Mouse (Mus musculus) liver, embryonic 12.5 days (tissue): ENCODE measurements around the gene Nkrf. TPM values are rescaled to one million over a fixed set of nuclear protein-coding genes. Genes with fewer than 3 reads are reported as not detected.

Source experiments
- ATAC-seq: fragments of 200-750 bp; cut with Nextera tagmentation; 2 replicates; pipeline ENCODE4 v1.8.0; 2017; ENCODE audit warnings: moderate number of reproducible peaks, mild to moderate bottlenecking, moderate library complexity
- H3K27ac ChIP-seq: fragments of 300-500 bp; sonication (generic); 2 replicates; pipeline ENCODE4 v1.5.1; 2016; ENCODE audit warnings: mild to moderate bottlenecking
- H3K27me3 ChIP-seq: fragments of 300-500 bp; sonication (generic); replicated peaks from 2 replicates; pipeline ENCODE4 v1.6.1; 2016; ENCODE audit warnings: mild to moderate bottlenecking, moderate library complexity
- H3K36me3 ChIP-seq: fragments of 300-500 bp; sonication (generic); 2 replicates; pipeline ENCODE4 v1.6.1; 2016; ENCODE audit warnings: mild to moderate bottlenecking, moderate library complexity
- H3K4me1 ChIP-seq: fragments of 300-500 bp; sonication (generic); 2 replicates; pipeline ENCODE4 v1.6.1; 2016
- H3K4me2 ChIP-seq: fragments of 300-500 bp; sonication (generic); 2 replicates; pipeline ENCODE4 v1.6.1; 2016; ENCODE audit warnings: mild to moderate bottlenecking, moderate library complexity
- H3K4me3 ChIP-seq: fragments of 300-500 bp; sonication (generic); 2 replicates; pipeline ENCODE4 v1.5.1; 2016; ENCODE audit warnings: mild to moderate bottlenecking, moderate library complexity
- H3K9ac ChIP-seq: fragments of 300-500 bp; sonication (generic); 2 replicates; pipeline ENCODE4 v1.6.1; 2016; ENCODE audit warnings: mild to moderate bottlenecking, moderate library complexity
- H3K9me3 ChIP-seq: fragments of 300-500 bp; sonication (generic); replicated peaks from 2 replicates; pipeline ENCODE4 v1.6.1; 2016; ENCODE audit warnings: mild to moderate bottlenecking, moderate library complexity
- WGBS: fragments of 180-500 bp; shearing (Covaris S2); methylation state at CpG from one replicate; pipeline ENCODE4 v1.1.7; 2016; ENCODE audit not compliant: insufficient replicate concordance; 5-methylcytosine and 5-hydroxymethylcytosine counted together
- polyA plus RNA-seq: library from polyadenylated mRNA; unstranded; fragments of >200 nt; fragmentation: Nextera tagmentation; extraction: Ambion mirVana; gene quantifications from 2 replicates; pipeline ENCODE4 v1.2.1, GENCODE M21; 2016

Gene Nkrf
- polyA plus RNA-seq, result 1.2 TPM in 2 replicates

DNA sequence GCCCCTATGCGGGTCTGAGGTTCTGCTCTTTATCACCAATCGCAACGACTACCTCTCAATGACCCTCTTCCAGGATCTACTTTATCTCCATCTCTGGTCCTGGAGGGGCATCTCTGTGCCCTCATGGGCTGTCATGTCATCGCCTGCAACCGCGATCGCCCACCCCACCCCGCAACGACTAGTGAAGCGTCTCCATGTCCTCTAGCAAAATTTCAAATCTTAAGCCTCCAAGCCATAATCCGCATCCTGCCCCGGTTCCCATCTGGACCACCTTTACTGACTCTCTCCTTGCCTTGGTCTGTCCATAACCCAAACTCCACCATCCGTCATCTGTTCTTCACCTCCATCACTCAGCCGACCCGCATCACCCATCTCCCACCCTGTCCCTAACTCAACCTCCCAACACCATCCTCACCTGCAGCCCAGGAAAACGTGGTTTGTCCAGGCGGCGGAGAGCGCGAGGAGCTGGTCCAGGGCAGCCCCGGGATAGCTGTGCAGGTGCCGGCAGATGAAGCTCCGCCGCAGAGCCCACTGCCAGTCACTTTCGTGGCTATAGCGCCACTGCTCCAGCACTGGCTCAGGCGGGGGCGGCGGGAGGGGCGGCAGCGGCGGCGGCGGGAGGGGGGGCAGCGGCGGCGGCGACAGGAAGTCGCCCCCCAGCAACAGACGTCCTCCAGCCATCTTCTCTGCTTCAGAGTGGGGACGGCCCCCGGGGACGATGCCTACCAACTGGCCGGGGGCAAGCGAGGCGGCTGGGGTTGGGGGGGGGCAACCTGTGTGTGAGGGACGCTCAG, at the start of gene Nkrf:
Gene Nkrf (minus strand): TSS at position 579 of the 794 bp plus-strand sequence.
- H3K4me1 ChIP-seq, result peaks cover 15% of the 10 kb centered on the region; the same call in 1 of the 2 replicates
- H3K27ac ChIP-seq, result peak within 1 kb of the TSS; percentile 70
- H3K9me3 ChIP-seq, result no peaks in the 10 kb centered on the region
- no peaks in the 10 kb centered on the region for H3K27me3 ChIP-seq
- ATAC-seq, result peak; percentile 72
- H3K4me2 ChIP-seq, result peak within 1 kb of the TSS; percentile 80
- no peaks in the 10 kb centered on the region for H3K36me3 ChIP-seq
- peak within 1 kb of the TSS; percentile 78 for H3K9ac ChIP-seq
- H3K4me3 ChIP-seq, result peak within 1 kb of the TSS; percentile 70
- 9% methylated on average over 46 of the region's 47 CpGs for WGBS

DNA sequence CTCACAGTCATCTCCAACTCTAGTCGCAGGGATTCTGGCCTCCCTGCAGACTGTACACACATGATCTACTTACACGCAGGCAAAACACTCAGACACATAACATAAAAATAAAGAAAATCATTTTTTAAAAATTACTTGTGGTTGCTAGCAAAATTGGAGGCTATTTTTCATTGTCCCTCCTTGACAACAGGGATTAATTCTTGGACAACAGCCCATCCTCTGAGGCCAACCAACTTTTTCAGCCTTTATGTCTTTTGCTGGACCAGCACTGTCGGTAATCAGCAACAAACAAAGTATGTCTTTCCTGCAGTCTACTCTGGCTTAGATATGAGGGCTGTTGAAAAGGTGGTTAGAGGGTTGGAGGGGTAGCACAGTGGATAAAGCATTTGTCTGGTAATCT, 38.4 kb upstream of the Nkrf start:
- no peak overlapping the region for H3K27ac ChIP-seq
- no peaks in the 10 kb centered on the region for H3K9me3 ChIP-seq
- no peaks in the 10 kb centered on the region for H3K36me3 ChIP-seq
- H3K27me3 ChIP-seq, result no peaks in the 10 kb centered on the region
- no peak overlapping the region for H3K9ac ChIP-seq
- 77% methylated on average over 3 of the region's 3 CpGs for WGBS
- H3K4me2 ChIP-seq, result no peak overlapping the region
- no peak for ATAC-seq
- no peak overlapping the region for H3K4me3 ChIP-seq
- H3K4me1 ChIP-seq, result no peaks in the 10 kb centered on the region

DNA sequence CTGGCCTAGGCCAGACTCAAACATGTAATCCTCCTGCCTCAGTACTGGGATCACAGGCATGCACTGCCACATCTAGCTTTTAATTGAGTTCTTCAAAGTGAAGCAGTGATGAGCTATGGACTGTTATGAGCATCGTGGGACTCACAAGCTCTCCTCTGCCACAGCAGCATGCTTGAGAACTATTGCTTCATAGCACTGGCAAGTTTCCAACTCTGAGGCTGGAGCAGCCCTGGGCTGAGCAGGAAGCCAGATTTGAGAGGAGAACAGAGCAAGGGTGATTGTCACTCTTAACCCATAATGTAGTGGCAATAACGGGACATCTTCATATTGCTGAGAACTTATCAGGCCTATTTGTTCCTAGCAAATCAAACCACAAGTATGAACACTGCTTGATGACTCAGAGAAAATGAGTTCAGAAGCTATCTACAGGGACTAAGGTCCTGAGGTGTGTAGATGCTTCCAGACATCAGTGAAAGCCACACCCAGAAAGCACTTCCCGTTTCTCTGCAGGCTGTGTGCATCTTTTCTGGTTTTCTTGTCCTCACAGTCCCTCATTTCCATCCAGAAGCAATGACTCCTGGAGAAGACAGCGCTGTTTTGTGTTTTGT, 37.2 kb upstream of the Nkrf start:
- Histone ChIP-seq H3K36me3 (no peaks in the 10 kb centered on the region), H3K27me3 (no peaks in the 10 kb centered on the region), H3K4me1 (no peaks in the 10 kb centered on the region), H3K27ac (no peak overlapping the region), H3K9ac (no peak overlapping the region), H3K4me3 (no peak overlapping the region), H3K9me3 (no peaks in the 10 kb centered on the region), H3K4me2 (no peak overlapping the region)
- WGBS, result 61% methylated on average over 4 of the region's 4 CpGs
- no peak for ATAC-seq

DNA sequence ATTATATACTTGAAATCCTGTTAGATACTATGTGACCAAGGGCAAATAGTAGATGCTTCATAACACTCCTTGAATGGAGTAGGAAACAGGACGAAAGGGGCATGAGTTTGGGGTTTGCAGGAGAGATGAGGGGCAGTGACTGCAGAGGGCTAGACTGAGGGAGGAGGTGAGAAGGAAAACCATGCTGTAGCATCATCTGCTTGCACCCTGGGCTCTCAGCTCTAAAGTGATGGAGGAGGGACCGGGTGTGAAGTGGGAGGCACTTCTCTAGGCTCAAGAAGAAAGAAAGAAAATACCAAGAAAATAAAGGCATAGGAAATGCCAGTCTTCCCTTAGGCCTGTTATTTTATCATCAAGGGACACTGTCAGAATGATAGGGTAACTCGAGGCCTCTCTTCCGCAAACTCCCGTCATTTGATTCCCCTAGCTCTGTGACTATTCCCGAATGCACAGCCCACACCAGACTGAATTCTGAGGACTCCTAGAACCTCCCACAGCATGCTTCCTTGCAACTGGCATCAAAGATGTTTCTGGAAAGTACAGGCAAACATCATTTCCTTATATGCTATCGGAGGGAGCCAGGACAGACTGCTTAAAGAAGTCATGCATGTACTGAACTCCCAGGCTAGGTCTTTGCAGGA, 32.7 kb upstream of the Nkrf start:
- Histone ChIP-seq H3K4me3 (no peak overlapping the region), H3K4me2 (no peak overlapping the region), H3K27me3 (no peaks in the 10 kb centered on the region), H3K9ac (no peak overlapping the region), H3K4me1 (no peaks in the 10 kb centered on the region), H3K36me3 (no peaks in the 10 kb centered on the region), H3K9me3 (no peaks in the 10 kb centered on the region), H3K27ac (no peak overlapping the region)
- no peak for ATAC-seq
- WGBS, result 67% methylated on average over 7 of the region's 7 CpGs

DNA sequence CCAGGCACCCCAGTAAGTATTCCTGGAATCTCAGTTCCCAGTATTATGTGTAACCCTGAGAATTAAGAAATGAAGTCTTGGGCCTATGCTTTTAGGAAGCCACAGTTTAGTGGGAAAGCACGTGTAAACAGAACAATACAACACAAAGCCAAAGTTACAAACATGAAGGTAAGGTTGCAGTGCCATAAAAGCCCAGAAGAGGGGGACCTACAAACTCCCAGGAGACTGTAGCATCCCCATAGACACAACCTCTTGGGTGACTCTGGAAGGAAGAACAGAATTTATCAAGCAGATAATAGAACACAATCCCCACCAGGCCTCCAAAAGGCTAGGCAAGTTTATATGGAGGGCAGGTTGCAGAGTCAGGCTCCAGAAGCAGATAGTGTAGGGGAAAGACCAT, 27.9 kb upstream of the Nkrf start:
- Histone ChIP-seq H3K4me1 (no peaks in the 10 kb centered on the region), H3K27me3 (no peaks in the 10 kb centered on the region)
- 43% methylated on average over 1 of the region's 1 CpGs for WGBS

DNA sequence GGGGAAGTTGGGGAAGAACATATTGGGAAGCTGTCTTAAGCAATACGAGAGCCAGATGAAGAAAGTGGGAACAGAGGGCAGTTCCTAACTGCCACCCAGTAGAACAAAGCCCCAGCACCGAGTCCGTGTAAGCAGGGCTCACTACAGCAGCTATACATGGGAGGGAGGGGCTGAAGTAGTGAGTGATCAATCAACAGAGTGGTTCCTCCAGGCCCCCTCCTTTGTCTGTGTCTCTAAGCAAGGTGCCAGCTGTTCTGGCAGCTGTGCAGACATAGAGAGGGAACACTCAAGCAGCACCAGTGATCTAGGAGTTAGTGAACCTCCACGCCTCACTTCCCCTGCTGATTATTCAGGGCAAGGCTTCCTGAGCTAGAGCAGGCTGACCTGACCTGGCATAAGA, 27.0 kb upstream of the Nkrf start:
- 57% methylated on average over 4 of the region's 4 CpGs for WGBS
- Histone ChIP-seq H3K27me3 (no peaks in the 10 kb centered on the region), H3K36me3 (no peaks in the 10 kb centered on the region), H3K4me1 (no peaks in the 10 kb centered on the region), H3K27ac (no peak overlapping the region), H3K4me3 (no peak overlapping the region), H3K4me2 (no peak overlapping the region), H3K9me3 (no peaks in the 10 kb centered on the region), H3K9ac (no peak overlapping the region)
- ATAC-seq, result no peak

More for the DNA sequence above, 27.9 kb upstream of the Nkrf start:
- Histone ChIP-seq H3K9ac (no peak overlapping the region), H3K4me2 (no peak overlapping the region), H3K4me3 (no peak overlapping the region), H3K36me3 (no peaks in the 10 kb centered on the region), H3K9me3 (no peaks in the 10 kb centered on the region), H3K27ac (no peak overlapping the region)
- no peak for ATAC-seq

DNA sequence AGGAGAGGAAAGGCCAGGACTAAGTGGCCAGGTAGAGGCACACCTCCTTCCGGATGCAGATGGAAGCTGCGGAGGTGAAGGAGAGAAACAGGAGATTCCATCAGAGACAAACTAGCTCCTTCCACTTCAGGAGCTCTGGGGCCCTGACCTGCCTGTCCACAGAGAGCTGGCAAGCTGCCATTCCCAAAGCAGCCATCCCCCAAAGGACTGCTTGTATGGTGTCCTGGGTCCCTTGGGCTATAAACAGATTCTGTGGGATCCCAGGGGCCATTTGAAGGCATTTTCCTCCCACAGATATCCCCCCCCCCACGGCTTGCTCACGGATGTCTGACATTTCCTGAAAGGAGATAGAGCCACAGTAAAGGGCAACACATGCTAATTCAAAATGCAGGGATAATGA, 26.1 kb upstream of the Nkrf start:
- no peak overlapping the region for H3K27ac ChIP-seq
- H3K4me3 ChIP-seq, result no peak overlapping the region
- no peaks in the 10 kb centered on the region for H3K27me3 ChIP-seq
- 53% methylated on average over 4 of the region's 4 CpGs for WGBS
- no peak overlapping the region for H3K9ac ChIP-seq
- no peaks in the 10 kb centered on the region for H3K4me1 ChIP-seq
- no peak for ATAC-seq
- no peaks in the 10 kb centered on the region for H3K9me3 ChIP-seq
- no peaks in the 10 kb centered on the region for H3K36me3 ChIP-seq
- H3K4me2 ChIP-seq, result no peak overlapping the region

DNA sequence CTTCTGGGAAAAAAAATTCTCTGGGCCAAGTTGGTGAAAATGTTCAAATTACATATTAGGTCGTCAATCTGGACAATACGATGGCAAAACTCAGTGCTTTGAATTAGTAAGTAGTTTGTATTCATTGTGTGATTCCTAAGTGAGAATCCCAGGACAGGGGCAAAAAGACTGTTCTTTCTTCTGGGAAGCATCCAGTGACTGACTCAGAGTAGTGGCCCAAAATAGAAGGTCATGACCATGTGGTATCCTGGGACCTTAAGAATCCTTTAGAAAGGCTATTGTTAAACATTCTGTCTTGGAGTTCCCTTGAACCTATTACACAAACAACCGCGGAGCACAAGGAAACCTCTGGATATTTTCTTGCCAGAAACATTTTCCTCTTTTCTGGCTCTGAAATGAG, 18.6 kb upstream of the Nkrf start:
- no peak overlapping the region for H3K27ac ChIP-seq
- ATAC-seq, result no peak
- 82% methylated on average over 4 of the region's 4 CpGs for WGBS
- H3K4me2 ChIP-seq, result no peak overlapping the region
- H3K9me3 ChIP-seq, result no peaks in the 10 kb centered on the region
- no peaks in the 10 kb centered on the region for H3K27me3 ChIP-seq
- no peak overlapping the region for H3K9ac ChIP-seq
- H3K36me3 ChIP-seq, result no peaks in the 10 kb centered on the region
- H3K4me1 ChIP-seq, result no peaks in the 10 kb centered on the region
- no peak overlapping the region for H3K4me3 ChIP-seq

DNA sequence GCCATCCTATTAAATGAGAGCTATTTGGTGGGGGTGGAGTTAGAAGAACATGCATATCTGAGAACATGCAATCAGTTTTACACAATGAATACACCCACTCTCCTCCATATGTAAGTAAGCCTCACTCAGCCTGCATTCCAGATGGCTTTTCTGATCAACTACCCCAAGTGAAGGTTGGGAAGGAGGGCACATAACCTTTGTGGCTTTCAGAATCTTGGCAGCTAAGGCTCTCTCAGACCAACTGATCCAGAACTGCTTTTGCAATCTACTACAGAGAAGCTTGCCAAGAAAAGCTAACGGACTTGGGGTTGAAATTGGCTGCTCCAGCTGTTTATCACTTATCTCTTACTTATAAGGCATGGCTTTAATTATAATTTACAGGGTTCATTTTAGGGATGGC, 15.1 kb upstream of the Nkrf start:
- 75% methylated on average over 1 of the region's 1 CpGs for WGBS
- ATAC-seq, result no peak
- Histone ChIP-seq H3K36me3 (no peaks in the 10 kb centered on the region), H3K4me3 (no peak overlapping the region), H3K27ac (no peak overlapping the region), H3K27me3 (no peaks in the 10 kb centered on the region), H3K9me3 (no peaks in the 10 kb centered on the region), H3K9ac (no peak overlapping the region), H3K4me2 (no peak overlapping the region), H3K4me1 (no peaks in the 10 kb centered on the region)

DNA sequence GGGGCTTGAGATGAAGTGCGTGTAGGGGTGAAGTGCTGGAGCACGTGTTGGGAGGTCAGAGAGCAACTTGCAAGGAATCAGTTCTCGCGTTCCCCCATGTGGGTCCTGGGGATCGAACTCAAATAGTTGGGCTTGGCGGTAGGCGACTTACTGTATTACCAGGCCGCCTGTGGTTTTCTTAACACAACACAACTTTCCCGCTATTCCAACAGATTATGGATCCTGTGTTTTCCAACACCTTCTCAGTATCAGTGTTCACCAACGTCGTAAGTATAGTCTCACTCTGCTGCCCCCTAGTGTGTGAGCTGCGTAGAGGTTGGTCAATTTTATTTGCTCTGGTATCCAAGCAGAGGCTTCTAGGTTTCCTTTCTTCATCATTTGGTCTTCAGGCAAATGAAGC, 8.6 kb upstream of the Nkrf start:
- H3K27ac ChIP-seq, result no peak overlapping the region
- H3K4me1 ChIP-seq, result no peaks in the 10 kb centered on the region
- no peaks in the 10 kb centered on the region for H3K27me3 ChIP-seq
- no peaks in the 10 kb centered on the region for H3K9me3 ChIP-seq
- H3K4me3 ChIP-seq, result no peak overlapping the region
- ATAC-seq, result no peak
- 38% methylated on average over 12 of the region's 12 CpGs for WGBS
- no peak overlapping the region for H3K4me2 ChIP-seq
- no peak overlapping the region for H3K9ac ChIP-seq
- H3K36me3 ChIP-seq, result no peaks in the 10 kb centered on the region

DNA sequence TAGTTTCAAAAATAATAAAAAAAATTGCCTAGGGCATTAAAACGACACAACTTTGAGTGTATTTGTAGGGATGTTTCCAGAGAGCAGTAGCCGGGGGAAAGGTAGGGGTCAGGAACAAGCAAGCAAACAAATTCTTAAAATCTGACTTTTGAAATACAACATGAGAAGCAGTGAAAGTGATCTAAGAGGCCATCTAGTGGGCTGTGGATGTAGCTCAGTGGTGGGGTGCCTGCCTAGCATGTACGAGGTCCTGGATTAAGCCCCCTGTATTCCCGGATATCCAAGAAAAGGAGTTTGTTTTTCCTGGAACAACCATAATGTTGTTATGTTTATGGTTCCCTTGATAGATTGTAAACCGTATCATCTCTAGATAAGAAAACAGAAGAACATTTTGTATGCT, 3.8 kb upstream of the Nkrf start:
- Histone ChIP-seq H3K36me3 (no peaks in the 10 kb centered on the region), H3K9me3 (no peaks in the 10 kb centered on the region), H3K27ac (no peak overlapping the region), H3K9ac (no peak overlapping the region), H3K4me3 (no peak overlapping the region), H3K4me2 (no peak overlapping the region), H3K4me1 (peaks cover 8% of the 10 kb centered on the region; the same call in 1 of the 2 replicates), H3K27me3 (no peaks in the 10 kb centered on the region)
- WGBS, result 28% methylated on average over 5 of the region's 5 CpGs
- no peak for ATAC-seq

DNA sequence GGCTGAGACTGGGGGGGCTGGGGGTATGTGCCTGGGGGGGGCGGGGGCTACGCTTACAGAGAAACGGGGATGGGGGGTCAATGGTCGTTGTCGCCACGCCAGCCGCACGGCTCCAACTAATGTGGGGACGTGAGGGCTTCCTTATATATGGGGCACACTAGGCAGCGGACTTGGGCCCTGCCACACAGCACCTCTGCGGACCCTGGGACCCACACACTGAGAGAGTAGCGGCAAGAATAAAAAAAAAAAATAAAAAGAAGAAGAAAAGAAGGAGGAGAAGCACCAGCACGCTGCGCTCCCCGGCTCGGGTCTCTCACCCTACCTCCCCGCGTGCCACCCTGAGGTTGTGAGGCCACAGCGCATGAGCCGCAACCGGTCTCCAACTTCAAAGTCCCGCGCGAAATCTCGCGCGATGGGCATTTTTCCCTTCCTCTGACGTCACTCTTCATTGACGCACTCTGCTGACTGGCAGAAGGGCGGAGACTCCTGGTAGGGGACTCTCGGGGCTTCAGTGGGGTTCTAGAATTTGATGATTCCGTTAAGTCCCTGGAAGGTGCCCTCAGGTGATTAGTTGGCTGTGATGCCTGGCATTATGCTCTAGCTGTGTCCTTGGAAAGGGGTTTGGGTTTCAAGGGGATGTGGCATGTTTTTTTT, 543 bp upstream of the Nkrf start:
- Histone ChIP-seq H3K27me3 (no peaks in the 10 kb centered on the region), H3K9me3 (no peaks in the 10 kb centered on the region), H3K4me3 (peak overlapping the region; percentile 70), H3K36me3 (no peaks in the 10 kb centered on the region), H3K27ac (peak overlapping the region; percentile 70), H3K4me1 (peaks cover 15% of the 10 kb centered on the region; the same call in 1 of the 2 replicates), H3K9ac (peak overlapping the region; percentile 78), H3K4me2 (peak overlapping the region; percentile 80)
- 9% methylated on average over 28 of the region's 32 CpGs for WGBS
- peak; percentile 93 for ATAC-seq
